Mouse (Mus musculus) mouse embryonic stem cell (cell line): ENCODE results near the gene Tprn.

ENCODE experiments used
- in situ Hi-C, 2 experiments: fragments of 300-500 bp; cut with MboI; formaldehyde crosslinking; loops; 1 replicate in 1 of 2; 3 replicates in 1 of 2; pipeline ENCODE4 v1.14.3; 2019 to 2020; ENCODE audit warnings: low sequenced_read_pairs in 2 of 2, low pct_unique_long_range_greater_than_20kb in 1 of 2, mixed read lengths in 1 of 2; ENCODE audit not compliant: unreplicated experiment in 1 of 2

Gene Tprn

DNA sequence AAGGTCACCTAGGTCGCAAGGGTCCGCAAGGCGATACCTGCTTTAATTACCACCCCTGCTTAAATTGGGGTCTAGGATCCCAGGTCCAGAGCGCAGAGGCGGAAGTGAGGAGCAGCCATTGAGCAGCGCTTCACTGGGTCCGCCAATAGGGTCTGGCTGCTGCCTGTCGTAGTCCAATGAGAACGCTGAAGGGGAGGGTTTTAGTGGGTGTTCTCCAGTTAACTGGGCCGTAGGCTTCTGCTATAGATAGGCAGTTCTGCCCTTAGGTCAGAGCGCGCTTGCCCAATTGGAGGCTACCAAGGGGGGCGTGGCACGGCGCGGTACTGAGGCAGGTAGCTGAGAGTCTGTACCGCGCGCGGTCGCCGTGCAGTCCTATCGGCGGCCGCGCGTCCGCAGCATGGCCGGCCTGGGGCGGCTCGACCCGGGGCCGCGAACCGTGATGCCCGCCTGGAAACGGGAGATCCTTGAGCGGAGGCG, at the start of gene Tprn:
Tprn (plus strand) TSS at position 328 of the 477 bp plus-strand sequence.
- in situ Hi-C loops: no loop called here

DNA sequence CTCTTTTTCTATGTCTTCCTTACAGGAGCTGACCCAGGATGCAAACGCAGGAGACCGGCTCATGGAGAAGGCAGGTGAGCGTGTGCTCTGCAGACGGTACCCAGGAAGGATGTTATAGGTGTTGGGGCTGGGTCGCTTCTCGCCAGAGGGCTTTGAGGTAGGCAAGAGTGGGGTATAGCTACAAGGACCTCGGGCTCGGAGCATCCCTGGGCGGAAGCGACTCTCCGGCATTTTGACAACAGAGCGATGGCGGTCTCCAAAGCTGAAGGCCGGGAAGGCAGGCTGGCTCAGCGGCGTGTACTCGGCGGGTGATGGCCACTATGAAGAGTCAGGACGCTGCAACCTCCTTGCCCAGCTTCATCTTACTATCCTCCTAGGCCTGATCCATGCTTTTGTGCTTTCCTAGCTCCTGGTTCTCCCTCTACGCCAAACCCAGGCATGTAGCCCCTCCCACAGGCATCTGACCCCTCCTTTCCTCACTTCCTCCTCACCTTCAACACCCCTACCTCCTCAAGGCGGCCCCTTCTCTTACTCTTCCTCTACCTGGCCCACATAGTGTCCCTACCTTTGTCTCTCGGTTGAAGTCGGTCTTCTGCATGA, 49.1 kb upstream of the Tprn start:
- in situ Hi-C loops: no loop called here

DNA sequence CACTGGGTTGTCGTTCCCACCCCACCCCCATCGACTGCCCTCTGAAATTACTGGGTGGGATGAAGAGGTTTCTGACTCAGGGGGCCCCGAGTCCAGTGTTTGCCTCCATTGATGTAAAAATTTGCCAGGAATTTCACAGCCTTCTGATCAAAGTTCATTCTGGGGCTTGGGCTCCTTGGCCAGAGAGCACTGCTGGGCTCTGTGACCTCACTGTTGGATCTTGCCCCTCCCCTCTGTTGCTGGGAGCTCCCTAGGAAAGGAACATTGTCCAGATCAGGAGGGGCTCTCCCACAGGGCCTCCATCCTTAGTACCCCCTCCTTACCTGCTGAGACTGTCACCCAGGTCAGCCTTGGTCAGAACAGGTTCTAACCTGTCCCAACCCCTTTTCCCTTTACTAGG, 48.0 kb upstream of the Tprn start, which contains the start of gene Stpg3:
Stpg3 (minus strand) TSS at position 194 of the 400 bp plus-strand sequence.
- in situ Hi-C loops: no loop called here

DNA sequence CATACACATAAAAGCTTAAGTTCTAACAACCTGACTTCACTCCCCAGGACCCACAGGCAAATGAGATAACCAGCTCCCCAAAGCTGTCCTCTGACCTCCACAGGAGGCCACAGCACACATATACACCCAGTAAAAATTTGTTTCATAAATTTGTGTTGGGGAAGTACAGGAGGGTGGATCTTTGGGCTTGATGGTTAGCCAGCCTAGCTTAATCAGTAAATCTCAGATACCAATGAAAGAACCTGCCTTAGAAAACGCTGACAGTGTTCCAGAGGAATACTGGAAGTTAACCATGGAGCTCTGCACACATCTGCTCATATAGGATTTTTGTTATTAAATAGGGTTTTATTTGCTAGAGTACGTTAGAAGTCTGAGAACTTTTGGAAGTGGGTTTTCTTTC, 44.8 kb upstream of the Tprn start:
- in situ Hi-C loops: no loop called here

DNA sequence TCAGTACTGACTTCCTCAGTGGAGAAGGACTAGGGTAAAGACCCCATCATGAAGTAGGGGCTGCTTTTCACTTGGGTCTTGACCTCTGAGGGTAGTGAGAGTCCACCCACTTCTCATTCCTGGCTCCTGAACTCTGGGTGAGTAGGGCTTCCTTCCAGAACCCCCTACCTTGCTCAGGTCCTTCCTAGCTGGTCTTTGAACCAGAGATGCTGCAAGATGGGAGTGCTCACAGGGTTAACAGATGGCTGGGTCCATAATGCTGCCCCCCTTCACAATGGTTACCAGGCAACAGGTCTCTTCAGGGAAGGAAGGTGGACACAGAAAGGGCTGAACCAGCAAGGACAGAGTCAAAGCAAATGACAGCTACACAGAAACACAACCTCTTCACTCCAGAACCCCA, 44.0 kb upstream of the Tprn start, which contains the start of gene Fam166a:
Fam166a (plus strand) TSS at position 301 of the 400 bp plus-strand sequence.
- in situ Hi-C loops: no loop called here

DNA sequence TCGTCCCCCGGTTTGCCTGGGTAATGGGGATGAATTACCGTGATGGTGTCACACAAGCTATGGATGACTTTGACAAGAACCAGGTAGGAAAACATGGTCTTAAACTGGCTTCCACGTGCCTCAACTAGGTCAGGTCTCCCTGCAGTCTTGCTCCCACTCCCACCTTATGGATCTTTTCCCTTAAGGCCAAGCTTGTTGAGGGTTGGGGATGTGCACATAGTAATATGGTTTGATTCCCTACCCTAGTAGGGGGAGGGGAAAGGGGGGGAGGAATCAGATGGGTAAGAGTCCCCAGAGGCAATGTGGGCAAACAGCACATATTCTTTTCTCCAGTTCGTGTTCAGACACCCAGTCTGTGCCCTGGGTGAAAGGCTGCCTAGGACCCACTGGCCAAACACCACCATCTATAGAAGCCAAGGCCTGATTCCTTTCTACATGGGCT, 41.1 kb upstream of the Tprn start:
- in situ Hi-C loops: no loop called here

DNA sequence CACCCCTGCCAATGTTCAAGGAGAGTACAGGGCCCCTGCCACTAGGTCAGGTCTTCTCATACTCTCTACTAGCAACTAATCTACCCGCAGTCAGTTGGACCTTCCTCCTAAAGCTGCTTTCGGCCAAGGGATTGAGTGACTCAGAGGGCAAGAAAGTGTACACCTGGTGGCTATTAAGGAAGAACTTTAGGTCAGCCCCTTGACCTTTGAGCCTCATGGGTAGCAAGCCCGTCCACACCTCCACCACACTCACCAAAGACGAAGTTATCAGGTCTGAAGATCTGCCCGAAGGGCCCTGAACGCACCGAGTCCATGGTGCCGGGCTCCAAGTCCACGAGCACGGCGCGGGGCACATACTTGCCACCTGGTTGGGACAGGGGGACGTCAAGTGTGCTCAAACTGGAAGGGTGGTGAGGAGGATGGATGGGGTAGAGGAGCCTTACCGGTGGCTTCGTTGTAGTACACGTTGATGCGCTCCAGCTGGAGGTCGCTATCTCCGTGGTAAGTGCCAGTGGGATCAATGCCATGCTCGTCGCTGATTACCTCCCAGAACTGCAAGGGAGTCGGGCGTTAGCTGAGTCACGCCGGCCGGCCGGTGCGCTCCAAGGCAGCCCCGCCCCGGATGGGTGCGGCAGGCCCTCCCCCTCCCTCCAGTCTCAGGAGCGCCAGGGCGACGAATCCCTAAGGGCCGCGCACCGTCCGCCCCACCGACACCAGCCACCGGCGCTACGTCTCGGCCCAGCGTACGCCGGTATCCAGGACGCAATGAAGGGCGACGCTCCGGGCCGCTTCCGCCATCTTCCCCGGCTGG, 38.5 kb upstream of the Tprn start:
- in situ Hi-C loops: no loop called here

DNA sequence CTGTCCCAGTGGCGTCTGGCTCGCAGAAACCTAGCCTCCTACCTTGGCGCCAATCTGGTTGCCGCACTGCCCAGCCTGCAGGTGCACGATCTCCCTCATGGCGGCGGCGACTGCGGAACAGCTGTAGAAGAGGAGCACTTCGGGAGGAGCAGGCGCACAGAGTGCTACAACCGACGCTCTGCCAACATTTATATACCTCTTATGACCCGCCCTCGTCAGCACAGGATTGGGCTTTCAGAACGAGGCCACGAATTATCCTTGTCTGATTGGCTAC, 38.0 kb upstream of the Tprn start, which contains the start of gene Tubb4b:
Tubb4b (minus strand) TSS at position 211 of the 274 bp plus-strand sequence.
- in situ Hi-C loops: no loop called here

DNA sequence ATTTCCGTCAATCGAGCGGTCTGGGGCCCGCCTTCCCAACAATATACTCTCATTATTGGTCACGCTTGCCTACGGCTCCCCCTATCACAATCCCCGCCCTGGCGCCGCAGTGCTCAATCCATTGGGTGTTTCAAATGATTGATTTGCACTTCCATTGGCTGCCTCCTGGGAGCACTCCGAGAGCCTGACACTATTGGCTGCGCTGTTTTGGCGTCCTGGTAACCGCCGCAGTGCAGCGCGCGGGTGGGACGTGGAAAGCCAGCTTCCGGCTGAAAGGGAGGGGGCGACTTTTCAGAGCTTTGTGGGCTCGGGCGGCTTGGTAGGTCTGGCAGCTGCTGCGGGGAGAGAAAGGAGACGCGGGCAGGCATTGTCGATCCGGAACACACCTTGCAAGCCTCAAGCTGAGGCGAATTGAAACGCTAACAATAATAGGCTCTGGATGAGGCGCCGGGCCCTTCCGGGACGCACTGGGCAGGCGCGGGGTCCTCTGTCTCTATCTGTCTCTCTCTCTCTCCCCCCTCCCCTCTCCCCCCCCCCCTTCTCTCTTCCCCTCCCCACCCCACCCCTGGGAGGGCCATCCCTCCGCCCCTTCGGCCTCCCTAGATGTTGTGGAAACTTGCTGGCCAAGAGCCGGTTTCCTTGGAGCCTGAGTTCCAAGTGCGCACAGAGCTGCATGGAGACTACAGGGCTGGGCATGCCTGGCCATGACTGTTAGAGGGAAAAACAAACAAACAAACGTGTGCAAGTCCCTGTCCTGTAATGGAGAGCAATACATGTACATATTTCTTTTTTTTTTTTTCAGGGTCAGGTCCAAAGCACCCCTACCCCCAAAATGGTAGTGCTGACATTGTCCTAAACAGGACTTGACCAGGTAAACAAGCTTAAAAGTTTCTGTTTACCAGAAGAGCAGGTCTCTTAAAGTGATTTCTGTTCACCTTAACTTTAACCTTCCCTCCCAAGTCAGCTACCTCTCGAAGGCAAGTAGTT, 37.4 kb upstream of the Tprn start:
- in situ Hi-C loops: no loop called here

DNA sequence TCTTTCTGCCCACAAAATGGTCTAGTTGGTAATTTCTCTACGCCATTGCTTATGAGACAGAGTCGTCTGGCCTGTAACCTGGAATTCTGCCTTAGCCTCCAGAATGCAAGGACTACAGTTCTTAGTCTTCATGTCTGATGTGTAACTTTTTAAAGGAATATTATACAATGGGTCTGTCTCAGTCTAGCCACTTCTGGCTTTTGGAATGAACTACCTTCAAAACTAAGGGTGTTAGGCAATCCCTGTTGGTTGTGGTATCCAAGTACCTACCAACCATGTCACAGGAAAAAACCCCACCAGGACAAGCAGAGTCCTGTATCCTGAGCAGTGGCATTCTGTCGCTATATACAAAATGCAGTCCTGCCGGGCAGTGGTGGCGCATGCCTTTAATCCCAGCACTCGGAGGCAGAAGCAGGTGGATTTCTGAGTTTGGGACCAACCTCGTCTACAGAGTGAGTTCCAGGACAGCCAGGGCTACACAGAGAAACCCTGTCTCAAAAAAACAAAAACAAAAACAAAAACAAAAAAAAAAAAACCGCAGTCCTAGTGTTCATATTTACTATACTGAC, 36.5 kb upstream of the Tprn start:
- in situ Hi-C loops: no loop called here

DNA sequence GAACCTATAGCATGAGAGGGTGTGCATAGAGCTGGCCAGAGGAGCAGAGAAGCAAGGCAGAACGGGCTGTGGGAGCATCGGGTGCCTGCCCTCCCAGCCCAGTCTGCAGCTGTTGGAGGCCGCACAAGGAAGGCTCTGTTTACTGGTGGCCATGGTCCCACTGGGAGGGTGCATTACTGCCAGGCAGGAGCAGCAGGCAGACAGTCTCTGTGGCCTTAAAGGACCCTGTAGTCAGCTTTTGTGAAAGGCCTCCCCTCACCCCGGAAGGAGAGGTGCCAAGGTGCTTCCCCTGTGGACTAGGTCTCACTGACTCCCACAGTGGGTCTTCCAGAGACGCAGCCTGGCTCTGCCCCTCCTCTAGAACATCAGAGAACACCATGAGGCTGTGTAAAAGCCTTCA, 35.6 kb upstream of the Tprn start:
- in situ Hi-C loops: no loop called here

DNA sequence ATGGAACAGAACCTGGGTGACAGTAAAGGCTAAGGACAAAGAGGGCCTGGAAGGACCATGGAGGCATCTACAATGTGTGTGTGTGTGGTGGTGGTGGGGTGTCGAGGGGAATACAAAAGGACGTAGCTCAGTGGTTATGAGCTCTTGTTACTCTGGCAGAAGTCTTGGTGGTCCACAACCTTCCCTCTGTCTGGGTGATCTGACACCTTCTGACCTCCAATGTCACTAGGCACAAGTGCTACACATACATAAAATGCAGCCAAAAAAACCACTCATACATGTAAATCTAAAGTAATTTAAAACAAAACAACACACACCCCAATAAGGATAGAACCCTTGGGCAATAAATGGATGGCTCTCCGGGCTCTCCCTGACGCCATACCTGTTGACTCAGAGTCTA, 35.0 kb upstream of the Tprn start:
- in situ Hi-C loops: no loop called here

DNA sequence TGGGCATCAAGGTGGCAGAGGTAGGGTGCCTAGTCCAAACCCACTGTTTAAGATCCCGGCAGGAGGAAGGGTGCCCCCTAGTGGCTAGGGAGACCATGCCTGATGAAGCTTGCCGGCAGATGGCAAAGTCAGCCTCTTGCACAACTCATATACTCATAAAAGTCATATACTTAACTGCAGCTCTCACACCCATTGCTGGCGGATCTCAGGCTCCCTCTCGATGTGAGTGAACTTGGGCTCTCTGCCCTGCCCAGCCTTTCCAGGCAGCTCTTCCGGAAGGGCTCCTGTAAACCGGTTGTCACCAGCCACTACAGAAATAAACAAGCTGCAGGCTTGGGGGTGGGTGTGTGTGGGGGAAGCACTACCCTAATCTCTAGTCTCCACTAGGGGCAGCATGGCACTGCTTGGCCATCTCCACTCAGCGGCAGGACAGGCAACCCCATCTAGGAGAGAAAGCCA, 34.0 kb upstream of the Tprn start:
- in situ Hi-C loops: no loop called here

DNA sequence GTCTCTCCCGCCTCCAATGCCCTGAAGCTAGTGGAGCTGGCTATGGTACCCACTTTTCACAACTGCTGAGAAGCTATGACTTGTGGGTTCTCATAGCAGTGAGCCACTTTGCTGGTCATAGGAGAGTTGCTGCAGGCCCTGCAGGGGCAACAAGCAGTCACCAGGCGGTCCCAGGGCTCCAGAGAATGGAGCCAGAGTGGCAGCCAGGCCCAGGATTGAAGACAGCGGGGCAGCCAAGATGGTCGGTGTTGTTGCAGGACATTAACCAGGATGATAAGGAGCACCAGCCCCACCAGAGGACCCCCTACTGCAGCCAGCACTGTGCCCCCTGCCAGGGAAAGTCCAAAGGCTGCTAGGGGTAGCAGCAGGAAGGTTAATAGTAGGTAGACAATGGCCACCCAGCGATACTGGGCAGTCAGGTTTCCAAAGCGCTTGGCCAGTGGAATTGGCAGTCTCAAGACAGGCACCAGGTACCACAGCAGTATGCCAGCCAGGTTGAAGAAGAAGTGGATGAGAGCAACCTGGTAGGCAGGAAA, 33.4 kb upstream of the Tprn start:
- in situ Hi-C loops: no loop called here

DNA sequence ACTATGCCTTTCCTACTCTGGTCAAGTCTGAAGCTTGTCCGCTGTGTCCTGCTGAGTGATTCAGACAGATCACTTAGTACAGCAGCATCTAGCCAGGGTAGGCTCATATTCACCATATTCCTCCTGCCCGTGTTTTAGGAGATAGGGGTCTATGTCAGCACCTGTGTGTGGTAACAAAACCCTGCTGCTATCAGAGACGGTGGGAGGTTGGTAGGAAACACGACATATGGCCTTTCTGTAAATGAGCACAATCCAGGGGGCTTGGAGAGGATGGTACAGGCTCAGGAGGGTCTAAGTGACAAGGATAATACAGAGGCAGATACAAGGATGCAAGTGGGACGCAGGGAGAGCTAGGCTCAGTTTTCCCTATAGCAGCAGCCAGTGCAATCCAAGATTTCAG, 32.8 kb upstream of the Tprn start:
- in situ Hi-C loops: no loop called here

DNA sequence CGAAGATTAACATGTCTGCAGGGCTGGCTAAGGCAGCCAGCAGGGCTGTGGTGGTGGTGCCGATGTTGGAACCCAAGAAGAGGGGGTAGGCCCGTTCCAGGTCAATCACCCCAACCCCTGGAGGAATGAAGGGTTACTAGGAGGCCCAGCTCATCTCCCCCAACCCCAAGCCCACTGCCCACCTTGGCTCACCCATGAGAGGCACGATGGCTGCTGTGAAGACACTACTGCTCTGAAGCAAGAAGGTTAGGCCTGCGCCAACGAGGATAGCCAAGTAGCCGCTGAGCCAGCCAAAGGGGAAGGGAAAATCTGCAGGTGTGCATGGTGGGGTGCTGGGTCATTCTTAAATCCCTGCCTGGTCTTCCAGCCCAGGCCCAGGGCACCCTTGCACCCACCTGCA, 31.8 kb upstream of the Tprn start:
- in situ Hi-C loops: no loop called here

DNA sequence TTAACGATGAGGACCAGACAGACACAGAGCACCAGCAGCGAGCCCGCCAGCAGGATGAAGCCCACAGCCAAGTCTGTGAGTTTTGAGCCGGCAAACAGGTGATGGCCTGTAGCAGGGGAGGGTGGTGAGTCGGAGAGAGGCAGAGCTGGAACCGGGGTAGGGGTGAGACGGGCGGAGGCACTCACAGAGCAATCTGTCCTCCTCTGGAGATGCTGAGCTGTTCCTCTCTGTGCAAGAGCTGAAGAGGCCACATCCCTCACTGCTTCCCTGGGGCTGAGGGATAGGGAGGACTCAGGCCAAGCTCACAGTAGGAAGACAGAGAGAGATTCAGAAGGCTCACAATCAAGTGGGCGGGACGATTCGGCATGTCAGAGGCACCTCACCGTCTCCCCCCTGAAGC, 31.4 kb upstream of the Tprn start:
- in situ Hi-C loops: no loop called here

DNA sequence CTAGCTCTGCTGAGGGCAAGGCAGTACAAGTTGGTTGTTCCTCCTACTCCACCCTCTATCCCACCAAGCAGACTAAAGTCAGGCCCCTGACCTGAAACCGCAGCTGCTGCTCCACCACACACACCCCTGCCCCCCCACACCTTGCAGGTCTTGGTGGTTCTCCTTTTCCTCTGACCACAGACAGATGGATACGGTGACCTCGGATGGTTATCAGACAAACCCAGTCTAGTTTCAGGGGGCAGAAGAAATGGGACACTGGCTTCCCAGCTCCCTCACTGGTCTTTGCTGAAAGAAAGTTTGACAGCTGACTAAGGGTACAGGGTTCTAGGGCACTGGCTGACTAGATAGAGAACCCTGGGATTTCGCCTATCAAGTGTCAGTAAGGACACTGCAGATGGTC, 29.0 kb upstream of the Tprn start:
- in situ Hi-C loops: no loop called here
